Mouse (Mus musculus): ENCODE measurements around the gene Rabgef1.

- TF ChIP-seq EP300 (IDR thresholded peaks at IDR 0.05; ENCODE audit: insufficient read depth, low read depth, low read length) (no peak), POLR2A (IDR thresholded peaks at IDR 0.05; ENCODE audit: insufficient read depth, low read length) (no peak), CTCF (IDR thresholded peaks at IDR 0.05; ENCODE audit: low read depth, low read length) (no peak)
These were observed 49.7 kb downstream of the Rabgef1 start for GRCm38 (mm10) chr5:130221316-130221715.
